ENCODE assay signal across 8 mouse cellular contexts in genomic region chr8:123715916-123716592, GRCm38 (mm10).
DNase-seq lines count a peak whose midpoint lies in the region; ATAC-seq and TF ChIP-seq lines count a peak whose summit lies in the region.

No protein-coding gene starts in this region.

- 0 out of 2 replicates have a peak, but pooled peaks cover 5% of the 10 kb centered on the region for H3K4me1 ChIP-seq in midbrain, embryonic 14.5 days (ENCODE audit: control insufficient read depth, insufficient read depth, low read length)
- peaks cover 8% of the 10 kb centered on the region for H3K4me1 ChIP-seq in midbrain, embryonic 15.5 days
- peaks cover 22% of the 10 kb centered on the region; the same call in 1 of the 2 replicates for H3K4me1 ChIP-seq in heart, postnatal 0 days (ENCODE audit: control insufficient read depth, insufficient read depth)
- H3K4me1 ChIP-seq in stomach, embryonic 15.5 days: peaks cover 21% of the 10 kb centered on the region

- no peak overlapping the region for H3K27ac ChIP-seq in midbrain, embryonic 14.5 days (replicated peaks; ENCODE audit: low read depth, low read length)
- no peak overlapping the region for H3K27ac ChIP-seq in midbrain, embryonic 15.5 days
- H3K27ac ChIP-seq in heart, postnatal 0 days (ENCODE audit: low read depth): peak overlapping the region; percentile 27; the same call in 1 of the 2 replicates
- peak overlapping the region; percentile 16; the same call in 1 of the 2 replicates for H3K27ac ChIP-seq in stomach, embryonic 15.5 days

- 30% methylated on average over 13 of the region's 13 CpGs for WGBS in midbrain, embryonic 14.5 days
- 31% methylated on average over 13 of the region's 13 CpGs for WGBS in midbrain, embryonic 15.5 days
- WGBS in heart, postnatal 0 days: 48% methylated on average over 13 of the region's 13 CpGs
- 50% methylated on average over 13 of the region's 13 CpGs for WGBS in stomach, embryonic 15.5 days

- no peak overlapping the region for H3K4me3 ChIP-seq in midbrain, embryonic 14.5 days (replicated peaks; ENCODE audit: low read depth, low read length)
- no peak overlapping the region for H3K4me3 ChIP-seq in midbrain, embryonic 15.5 days
- no peak overlapping the region for H3K4me3 ChIP-seq in heart, postnatal 0 days (ENCODE audit: low read depth, low read length)
- H3K4me3 ChIP-seq in stomach, embryonic 15.5 days (replicated peaks): no peak overlapping the region

- TF ChIP-seq CTCF in heart, postnatal 0 days (IDR thresholded peaks at IDR 0.05; ENCODE audit: low read depth): no peak

- H3K9me3 ChIP-seq in midbrain, embryonic 14.5 days (ENCODE audit: control insufficient read depth, low read length): no peaks in the 10 kb centered on the region
- H3K9me3 ChIP-seq in midbrain, embryonic 15.5 days: no peaks in the 10 kb centered on the region
- H3K9me3 ChIP-seq in heart, postnatal 0 days (replicated peaks; ENCODE audit: control insufficient read depth, low read length): no peaks in the 10 kb centered on the region
- no peaks in the 10 kb centered on the region for H3K9me3 ChIP-seq in stomach, embryonic 15.5 days

- ATAC-seq in midbrain, embryonic 14.5 days (ENCODE audit: low FRiP score, low TSS enrichment): no peak
- no peak for ATAC-seq in midbrain, embryonic 15.5 days (replicated peaks)
- peak; percentile 59 for ATAC-seq in heart, postnatal 0 days (ENCODE audit: insufficient read depth, low read depth)
- no peak for ATAC-seq in stomach, embryonic 15.5 days (ENCODE audit: insufficient read depth, low FRiP score, low read depth)

- no peak for TF ChIP-seq EP300 in heart, postnatal 0 days (IDR thresholded peaks at IDR 0.05; ENCODE audit: low read depth)

- no peak overlapping the region for H3K4me2 ChIP-seq in midbrain, embryonic 14.5 days (ENCODE audit: low read length)
- H3K4me2 ChIP-seq in midbrain, embryonic 15.5 days: no peak overlapping the region
- H3K4me2 ChIP-seq in heart, postnatal 0 days (ENCODE audit: low read depth, low read length): no peak overlapping the region
- H3K4me2 ChIP-seq in stomach, embryonic 15.5 days: no peak overlapping the region

- no peaks in the 10 kb centered on the region for H3K36me3 ChIP-seq in midbrain, embryonic 14.5 days (ENCODE audit: control insufficient read depth, insufficient read depth, low read length)
- no peaks in the 10 kb centered on the region for H3K36me3 ChIP-seq in midbrain, embryonic 15.5 days (replicated peaks)
- no peaks in the 10 kb centered on the region for H3K36me3 ChIP-seq in heart, postnatal 0 days (replicated peaks; ENCODE audit: control insufficient read depth, insufficient read depth, low read length)
- no peaks in the 10 kb centered on the region for H3K36me3 ChIP-seq in stomach, embryonic 15.5 days

- H3K9ac ChIP-seq in midbrain, embryonic 14.5 days (replicated peaks; ENCODE audit: low read length): no peak overlapping the region
- H3K9ac ChIP-seq in midbrain, embryonic 15.5 days: no peak overlapping the region
- no peak overlapping the region for H3K9ac ChIP-seq in heart, postnatal 0 days (replicated peaks; ENCODE audit: low read depth, low read length)
- no peak overlapping the region for H3K9ac ChIP-seq in stomach, embryonic 15.5 days

- H3K27me3 ChIP-seq in midbrain, embryonic 14.5 days (ENCODE audit: control insufficient read depth, insufficient read depth, low read length): no peaks in the 10 kb centered on the region
- H3K27me3 ChIP-seq in midbrain, embryonic 15.5 days (replicated peaks): no peaks in the 10 kb centered on the region
- H3K27me3 ChIP-seq in heart, postnatal 0 days (ENCODE audit: control insufficient read depth, insufficient read depth, low read length): no peaks in the 10 kb centered on the region
- H3K27me3 ChIP-seq in stomach, embryonic 15.5 days (replicated peaks): no peaks in the 10 kb centered on the region

- peak; percentile 41 to 53 for DNase-seq in cerebellum, postnatal 10 days
- no peak for DNase-seq in cerebellum, adult 11 months
- DNase-seq in midbrain, embryonic 14.5 days: peak; percentile 30
- DNase-seq in heart, postnatal 0 days (ENCODE audit: low spot score): peak; percentile 57
- DNase-seq in kidney, postnatal 14 days: no peak
- DNase-seq in urinary bladder, postnatal 25 days (ENCODE audit: low spot score): no peak

Comparison
In these comparisons a context has a peak if more than half of its experiments do, and no peak if none do; other contexts are left out.
1. DNase-seq: peak in cerebellum, postnatal 10 days (2 of 2), midbrain, embryonic 14.5 days (single experiment) and heart, postnatal 0 days (single experiment); none in cerebellum, adult 11 months (single experiment), kidney, postnatal 14 days (single experiment) and urinary bladder, postnatal 25 days (single experiment).
2. H3K27ac ChIP-seq: peak in heart, postnatal 0 days (single experiment) and stomach, embryonic 15.5 days (single experiment); none in midbrain, embryonic 14.5 days (single experiment) and midbrain, embryonic 15.5 days (single experiment).